In genomic region chr15:93646820-93647219, GRCm38 (mm10) we compare ENCODE assay signal across 28 mouse cellular contexts. TPM values are rescaled to one million over a fixed set of nuclear protein-coding genes. Genes with fewer than 3 reads are reported as not detected.
DNase-seq lines count a peak whose midpoint lies in the region; ATAC-seq and TF ChIP-seq lines count a peak whose summit lies in the region.
"Had no signal": no experiment of that assay in that cellular context is flagged by ENCODE, and none has a peak within 500 bp of the region (broad histone marks: within the 10 kb centered on the region; RNA-seq: fewer than 3 reads in every experiment).

No protein-coding gene starts in this region.

- H3K4me3 ChIP-seq in forebrain, postnatal 0 days (ENCODE audit: low read depth, low read length): no peak overlapping the region
- no peak overlapping the region for H3K4me3 ChIP-seq in forebrain, embryonic 12.5 days (replicated peaks)
- H3K4me3 ChIP-seq in embryonic facial prominence, embryonic 14.5 days (ENCODE audit: low read depth, low read length): no peak overlapping the region
- H3K4me3 ChIP-seq: heart, embryonic 12.5 days; hindbrain, embryonic 12.5 days; liver, embryonic 15.5 days; lung, embryonic 15.5 days; megakaryocyte, embryonic 14.5 days; neural tube, embryonic 12.5 days had no signal

- H3K4me1 ChIP-seq in forebrain, postnatal 0 days (ENCODE audit: insufficient read depth): 0 out of 2 replicates have a peak, but pooled peaks cover 3% of the 10 kb centered on the region
- H3K4me1 ChIP-seq in forebrain, embryonic 12.5 days: no peaks in the 10 kb centered on the region
- peaks cover 6% of the 10 kb centered on the region; the same call in 1 of the 2 replicates for H3K4me1 ChIP-seq in embryonic facial prominence, embryonic 14.5 days (ENCODE audit: control insufficient read depth, insufficient read depth, low read length)
- H3K4me1 ChIP-seq: hindbrain, embryonic 12.5 days; neural tube, embryonic 12.5 days had no signal

- WGBS in forebrain, postnatal 0 days: 79% methylated on average over 3 of the region's 3 CpGs
- WGBS in forebrain, embryonic 12.5 days: 95% methylated on average over 3 of the region's 3 CpGs
- WGBS in embryonic facial prominence, embryonic 14.5 days: 71% methylated on average over 3 of the region's 3 CpGs

- H3K9ac ChIP-seq in forebrain, postnatal 0 days: no peak overlapping the region
- H3K9ac ChIP-seq in forebrain, embryonic 12.5 days: no peak overlapping the region
- no peak overlapping the region for H3K9ac ChIP-seq in embryonic facial prominence, embryonic 14.5 days (ENCODE audit: low read depth, low read length)
- H3K9ac ChIP-seq: heart, embryonic 12.5 days; hindbrain, embryonic 12.5 days; liver, embryonic 15.5 days; lung, embryonic 15.5 days; neural tube, embryonic 12.5 days had no signal

- H3K27ac ChIP-seq in forebrain, postnatal 0 days (ENCODE audit: low read depth, low read length): no peak overlapping the region
- H3K27ac ChIP-seq in forebrain, embryonic 12.5 days: no peak overlapping the region
- peak overlapping the region; percentile 46 for H3K27ac ChIP-seq in embryonic facial prominence, embryonic 14.5 days (replicated peaks; ENCODE audit: low read depth, low read length)
- H3K27ac ChIP-seq: hindbrain, embryonic 12.5 days; liver, embryonic 15.5 days; lung, embryonic 15.5 days; neural tube, embryonic 12.5 days had no signal

- H3K4me2 ChIP-seq in forebrain, postnatal 0 days (ENCODE audit: low read depth): no peak overlapping the region
- H3K4me2 ChIP-seq in forebrain, embryonic 12.5 days: no peak overlapping the region
- no peak overlapping the region for H3K4me2 ChIP-seq in embryonic facial prominence, embryonic 14.5 days (ENCODE audit: low read depth, low read length)
- H3K4me2 ChIP-seq: heart, embryonic 12.5 days; hindbrain, embryonic 12.5 days; liver, embryonic 15.5 days; lung, embryonic 15.5 days; neural tube, embryonic 12.5 days had no signal

- no peak for DNase-seq in forebrain, postnatal 0 days
- DNase-seq in layer of hippocampus, postnatal 14 days (ENCODE audit: low spot score in 2 of 2): peak; percentile 12 to 49
- DNase-seq in layer of hippocampus, postnatal 25 days (ENCODE audit: extremely low spot score in 1 of 2, low spot score in 1 of 2): no peak
- no peak for DNase-seq in embryonic facial prominence, embryonic 14.5 days (ENCODE audit: low spot score)
- peak; percentile 36 for DNase-seq in telencephalon, adult 2 months (ENCODE audit: low read depth, low spot score)
- DNase-seq in frontal cortex, postnatal 36 days (ENCODE audit: low spot score in 2 of 2): no peak
- DNase-seq: adrenal gland, adult 2 months; B cell, adult 2 months; cerebellum, adult 8-10 months; gastrocnemius, postnatal 10 days; kidney, adult 18-20 months; liver; lung, postnatal 36 days; midbrain, embryonic 14.5 days; retina, postnatal 1 day; right cerebral cortex, postnatal 25 days; spleen, adult 18-20 months; thymus, postnatal 25 days had no signal

- no peaks in the 10 kb centered on the region for H3K36me3 ChIP-seq in forebrain, postnatal 0 days (ENCODE audit: insufficient read depth)
- H3K36me3 ChIP-seq in forebrain, embryonic 12.5 days (replicated peaks): no peaks in the 10 kb centered on the region
- no peaks in the 10 kb centered on the region for H3K36me3 ChIP-seq in embryonic facial prominence, embryonic 14.5 days (ENCODE audit: control insufficient read depth, insufficient read depth, low read length)
- H3K36me3 ChIP-seq: G1E; heart, embryonic 12.5 days; hindbrain, embryonic 12.5 days; liver, embryonic 15.5 days; lung, embryonic 15.5 days; neural tube, embryonic 12.5 days had no signal

- peak; percentile 51; the same call in 1 of the 2 replicates for ATAC-seq in forebrain, postnatal 0 days
- ATAC-seq in forebrain, embryonic 12.5 days (ENCODE audit: low FRiP score): no peak
- ATAC-seq in embryonic facial prominence, embryonic 14.5 days (ENCODE audit: low read depth): no peak
- ATAC-seq: forebrain, embryonic 14.5 days had no signal

- no peaks in the 10 kb centered on the region for H3K27me3 ChIP-seq in forebrain, postnatal 0 days (ENCODE audit: insufficient read depth, low read length)
- H3K27me3 ChIP-seq in forebrain, embryonic 12.5 days: no peaks in the 10 kb centered on the region
- no peaks in the 10 kb centered on the region for H3K27me3 ChIP-seq in embryonic facial prominence, embryonic 14.5 days (replicated peaks; ENCODE audit: control insufficient read depth, insufficient read depth, low read length)
- H3K27me3 ChIP-seq: CH12.LX; heart, embryonic 12.5 days; hindbrain, embryonic 12.5 days; liver, embryonic 15.5 days; lung, embryonic 15.5 days; megakaryocyte, embryonic 14.5 days; neural tube, embryonic 12.5 days had no signal

- TF ChIP-seq CTCF in forebrain, postnatal 0 days (IDR thresholded peaks at IDR 0.05; ENCODE audit: low read depth): no peak

- no peaks in the 10 kb centered on the region for H3K9me3 ChIP-seq in forebrain, postnatal 0 days (ENCODE audit: low read length)
- no peaks in the 10 kb centered on the region for H3K9me3 ChIP-seq in forebrain, embryonic 12.5 days
- no peaks in the 10 kb centered on the region for H3K9me3 ChIP-seq in embryonic facial prominence, embryonic 14.5 days (ENCODE audit: control insufficient read depth, low read length)
- H3K9me3 ChIP-seq: heart, embryonic 12.5 days; hindbrain, embryonic 12.5 days; liver, embryonic 15.5 days; lung, embryonic 15.5 days; neural tube, embryonic 12.5 days had no signal

RNA-seq across cellular contexts. Expression of gene Prickle1, which starts 51.1 kb away (rescaled TPM):
- total RNA-seq in forebrain, postnatal 0 days (2014; rRNA removed): 15.1 and 16.3 TPM in 2 replicates
- 15.4 and 15.6 TPM in 2 replicates for polyA plus RNA-seq in forebrain, postnatal 0 days (2015; fragmentation: Nextera tagmentation; extraction: Ambion mirVana)
- polyA plus RNA-seq in forebrain, embryonic 12.5 days (2016; fragmentation: Nextera tagmentation; extraction: Ambion mirVana): 9.0 and 11.0 TPM in 2 replicates
- 10 to 100 TPM; 53.5 to 61.8 TPM for total RNA-seq in layer of hippocampus, postnatal 14 days (2021)
- 10 to 100 TPM; 71.5 to 79.6 TPM for total RNA-seq in layer of hippocampus, postnatal 25 days (2021)
- polyA plus RNA-seq in embryonic facial prominence, embryonic 14.5 days (2014; fragmentation: Nextera tagmentation; extraction: Ambion mirVana): 35.7 and 43.5 TPM in 2 replicates
- polyA plus RNA-seq: G1E had no signal

Comparison
In these comparisons a context has a peak if more than half of its experiments do, and no peak if none do; other contexts are left out.
1. DNase-seq: peak in layer of hippocampus, postnatal 14 days (2 of 2) and telencephalon, adult 2 months (single experiment); none in forebrain, postnatal 0 days (single experiment), layer of hippocampus, postnatal 25 days (0 of 2), embryonic facial prominence, embryonic 14.5 days (single experiment) and frontal cortex, postnatal 36 days (0 of 2).